Mouse (Mus musculus): ENCODE measurements around the gene Fxyd5. TPM values are rescaled to one million over a fixed set of nuclear protein-coding genes. Genes with fewer than 3 reads are reported as not detected.

The Fxyd5 gene
- polyA plus RNA-seq (2012; rRNA removed), result 45.3 and 62.0 TPM in 2 replicates

GRCm38 (mm10) chr7:31042431-31042910 is at the start of gene Fxyd5:
Gene Fxyd5, minus strand, starts transcription at chr7:31042481.

GRCm38 (mm10) chr7:31076492-31076891 is 34.2 kb upstream of the Fxyd5 start, which contains the start of gene Fxyd3:
Gene Fxyd3, minus strand, starts transcription at chr7:31076704.

GRCm38 (mm10) chr7:31059108-31059507 is 16.8 kb upstream of the Fxyd5 start, which contains the start of gene Lgi4:
Gene Lgi4, plus strand, starts transcription at chr7:31059342.

GRCm38 (mm10) chr7:31057071-31057470 is 14.8 kb upstream of the Fxyd5 start, which contains the start of gene Fxyd1:
Gene Fxyd1, minus strand, starts transcription at chr7:31057199.

GRCm38 (mm10) chr7:31051321-31052021 is 9.2 kb upstream of the Fxyd5 start, which contains the start of gene Fxyd7:
Gene Fxyd7, minus strand, starts transcription at chr7:31051467.

Other genes starting within 250 kb of the Fxyd5 start
- gene Ffar2, start 218.7 kb downstream of the Fxyd5 start, polyA plus RNA-seq (2012; rRNA removed), result 5.7 and 6.9 TPM in 2 replicates
- not detected in 2 replicates for gene Ffar3, start 186.3 kb downstream of the Fxyd5 start, polyA plus RNA-seq (2012; rRNA removed)
- 0.02 and 0.07 TPM in 2 replicates for gene Ffar1, start 180.9 kb downstream of the Fxyd5 start, polyA plus RNA-seq (2012; rRNA removed)
- gene Cd22, start 162.1 kb downstream of the Fxyd5 start, polyA plus RNA-seq (2012; rRNA removed), result 1.4 and 1.6 TPM in 2 replicates
- gene Mag, start 127.6 kb downstream of the Fxyd5 start, polyA plus RNA-seq (2012; rRNA removed), result 0.99 and 1.1 TPM in 2 replicates
- 3.6 and 6.3 TPM in 2 replicates for gene Hamp2, start 117.8 kb downstream of the Fxyd5 start, polyA plus RNA-seq (2012; rRNA removed)
- gene Hamp, start 98.4 kb downstream of the Fxyd5 start, polyA plus RNA-seq (2012; rRNA removed), result 2.3 and 5.6 TPM in 2 replicates
- gene Usf2, start 85.7 kb downstream of the Fxyd5 start, polyA plus RNA-seq (2012; rRNA removed), result 245 and 388 TPM in 2 replicates
- 139 and 178 TPM in 2 replicates for gene Lsr, start 69.0 kb downstream of the Fxyd5 start, polyA plus RNA-seq (2012; rRNA removed)
- gene Fam187b, start 68.7 kb downstream of the Fxyd5 start, polyA plus RNA-seq (2012; rRNA removed), result 3.3 and 3.7 TPM in 2 replicates
- gene Fxyd7, start 9.0 kb upstream of the Fxyd5 start, polyA plus RNA-seq (2012; rRNA removed), result 10.8 and 13.2 TPM in 2 replicates
- gene Fxyd1, start 14.7 kb upstream of the Fxyd5 start, polyA plus RNA-seq (2012; rRNA removed), result 373 and 445 TPM in 2 replicates
- 5.8 and 6.0 TPM in 2 replicates for gene Lgi4, start 16.9 kb upstream of the Fxyd5 start, polyA plus RNA-seq (2012; rRNA removed)
- gene Fxyd3, start 34.2 kb upstream of the Fxyd5 start, polyA plus RNA-seq (2012; rRNA removed), result 28.6 and 41.3 TPM in 2 replicates
- gene Hpn, start 72.8 kb upstream of the Fxyd5 start, polyA plus RNA-seq (2012; rRNA removed), result 17.8 and 20.1 TPM in 2 replicates
- gene Scn1b, start 84.5 kb upstream of the Fxyd5 start, polyA plus RNA-seq (2012; rRNA removed), result 41.7 and 53.9 TPM in 2 replicates
- gene Gramd1a, start 113.4 kb upstream of the Fxyd5 start, polyA plus RNA-seq (2012; rRNA removed), result 237 and 249 TPM in 2 replicates
- gene Scgb2b2, start 248.0 kb upstream of the Fxyd5 start, polyA plus RNA-seq (2012; rRNA removed), result not detected in 2 replicates
- not detected in 2 replicates for gene Scgb1b2, start 249.3 kb upstream of the Fxyd5 start, polyA plus RNA-seq (2012; rRNA removed)

Data from ovary, adult 2 months (tissue).